Mouse (Mus musculus): ENCODE measurements around the gene Eif3m.

The Eif3m gene

GRCm38 (mm10) chr2:105016192-105016966, 501 bp downstream of the Eif3m start:
- DNase-seq (ENCODE audit: low spot score) = no peak

GRCm38 (mm10) chr2:105007236-105007635, 9.6 kb downstream of the Eif3m start:
- DNase-seq (ENCODE audit: low spot score) = no peak

- DNase-seq (ENCODE audit: low spot score) = no peak
These were observed 20.7 kb downstream of the Eif3m start for GRCm38 (mm10) chr2:104996201-104996600.

GRCm38 (mm10) chr2:104994436-104994835, 22.4 kb downstream of the Eif3m start:
- DNase-seq (ENCODE audit: low spot score) = no peak

GRCm38 (mm10) chr2:104988974-104989373, 27.9 kb downstream of the Eif3m start:
- no peak for DNase-seq (ENCODE audit: low spot score)

- no peak for DNase-seq (ENCODE audit: low spot score)
These were observed 31.1 kb downstream of the Eif3m start for GRCm38 (mm10) chr2:104985796-104986195.

GRCm38 (mm10) chr2:104981712-104982111, 35.2 kb downstream of the Eif3m start:
- DNase-seq (ENCODE audit: low spot score) = no peak

- DNase-seq (ENCODE audit: low spot score) = no peak
These were observed 52.4 kb downstream of the Eif3m start for GRCm38 (mm10) chr2:104964492-104964891.
